In genomic region chr7:25816241-25816919, GRCm38 (mm10) we compare ENCODE assay signal across 8 mouse cellular contexts. TPM values are rescaled to one million over a fixed set of nuclear protein-coding genes. Genes with fewer than 3 reads are reported as not detected.
A peak's percentile ranks its signal among the peaks of the same experiment; 100 is the strongest.
DNase-seq lines count a peak whose midpoint lies in the region; ATAC-seq and TF ChIP-seq lines count a peak whose summit lies in the region.

TSS of gene Cyp2s1 (minus strand) at chr7:25816913.

- no peaks in the 10 kb centered on the region for H3K79me2 ChIP-seq in myocyte (ENCODE audit: control insufficient read depth, insufficient read depth)

- H3ac ChIP-seq in myocyte (ENCODE audit: control insufficient read depth, insufficient read length), result no peak within 1 kb of the TSS

- H3K27me3 ChIP-seq in embryonic facial prominence, embryonic 12.5 days, result peaks cover 14% of the 10 kb centered on the region; the same call in 1 of the 2 replicates
- H3K27me3 ChIP-seq in liver, embryonic 12.5 days (replicated peaks), result peaks cover 40% of the 10 kb centered on the region
- H3K27me3 ChIP-seq in myocyte (ENCODE audit: control insufficient read depth, insufficient read depth, insufficient read length), result no peaks in the 10 kb centered on the region

- DNase-seq in ovary, adult 18-20 months (ENCODE audit: low spot score), result peak; percentile 42
- DNase-seq in ovary, postnatal 14 days (ENCODE audit: low spot score), result no peak
- peak; percentile 76 for DNase-seq in induced T-regulatory cell, adult 2 months (ENCODE audit: low read depth)
- peak; percentile 56 for DNase-seq in thymus, postnatal 25 days
- DNase-seq in layer of hippocampus, postnatal 14 days (ENCODE audit: low spot score in 2 of 2), result no peak

- H3K9ac ChIP-seq in embryonic facial prominence, embryonic 12.5 days, result peak within 1 kb of the TSS; percentile 63
- H3K9ac ChIP-seq in liver, embryonic 12.5 days, result peak within 1 kb of the TSS; percentile 24; the same call in 1 of the 2 replicates

- under 1% methylated on average over 39 of the region's 40 CpGs for WGBS in embryonic facial prominence, embryonic 12.5 days
- 1% methylated on average over 40 of the region's 40 CpGs for WGBS in liver, embryonic 12.5 days (ENCODE audit: insufficient replicate concordance)

- H3K4me3 ChIP-seq in embryonic facial prominence, embryonic 12.5 days, result peak within 1 kb of the TSS; percentile 46
- peak within 1 kb of the TSS; percentile 42 for H3K4me3 ChIP-seq in liver, embryonic 12.5 days
- no peak within 1 kb of the TSS for H3K4me3 ChIP-seq in myocyte

- no peaks in the 10 kb centered on the region for H3K9me3 ChIP-seq in embryonic facial prominence, embryonic 12.5 days
- H3K9me3 ChIP-seq in liver, embryonic 12.5 days (replicated peaks), result no peaks in the 10 kb centered on the region

- H3K4me2 ChIP-seq in embryonic facial prominence, embryonic 12.5 days (replicated peaks), result peak within 1 kb of the TSS; percentile 88
- H3K4me2 ChIP-seq in liver, embryonic 12.5 days, result peak within 1 kb of the TSS; percentile 71
- H3K4me2 ChIP-seq in myocyte (ENCODE audit: low read depth), result peak within 1 kb of the TSS; percentile 30

- no peak for TF ChIP-seq POLR2A in myocyte (IDR thresholded peaks at IDR 0.05; ENCODE audit: insufficient read length, low read depth)

- peaks cover 10% of the 10 kb centered on the region for H3K4me1 ChIP-seq in embryonic facial prominence, embryonic 12.5 days
- H3K4me1 ChIP-seq in liver, embryonic 12.5 days, result peaks cover 15% of the 10 kb centered on the region

- ATAC-seq in embryonic facial prominence, embryonic 12.5 days (ENCODE audit: insufficient number of reproducible peaks, insufficient read depth, low FRiP score, low TSS enrichment), result peak; percentile 57; the same call in 1 of the 2 replicates
- peak; percentile 66 for ATAC-seq in liver, embryonic 12.5 days

- H3K27ac ChIP-seq in embryonic facial prominence, embryonic 12.5 days, result no peak within 1 kb of the TSS
- H3K27ac ChIP-seq in liver, embryonic 12.5 days, result no peak within 1 kb of the TSS

- H3K36me3 ChIP-seq in embryonic facial prominence, embryonic 12.5 days, result no peaks in the 10 kb centered on the region
- no peaks in the 10 kb centered on the region for H3K36me3 ChIP-seq in liver, embryonic 12.5 days
- H3K36me3 ChIP-seq in myocyte (ENCODE audit: control insufficient read depth, insufficient read depth), result no peaks in the 10 kb centered on the region

TF ChIP-seq in myocyte, 11 proteins besides CTCF, POLR2A, EP300 and RAD21:
- TF ChIP-seq MYOG (IDR thresholded peaks at IDR 0.05; ENCODE audit: control insufficient read depth in 1 of 3, insufficient read depth in 1 of 3, insufficient read length in 2 of 3, low read depth in 2 of 3) (no peak), CEBPB (IDR thresholded peaks at IDR 0.05; ENCODE audit: insufficient read depth, poor library complexity, severe bottlenecking) (no peak), REST (IDR thresholded peaks at IDR 0.05; ENCODE audit: insufficient read depth, insufficient read length) (no peak), SRF (IDR thresholded peaks at IDR 0.05; ENCODE audit: control insufficient read depth, insufficient read length, low read depth) (no peak), TCF3 (IDR thresholded peaks at IDR 0.05; ENCODE audit: insufficient read length, low read depth) (no peak), TCF12 (IDR thresholded peaks at IDR 0.05; ENCODE audit: insufficient read depth, poor library complexity, severe bottlenecking) (no peak), MYOD1 (IDR thresholded peaks at IDR 0.05; ENCODE audit: control insufficient read depth in 1 of 3, insufficient read length in 2 of 3, low read depth in 2 of 3) (no peak), POLR2AphosphoS2 (IDR thresholded peaks at IDR 0.05; ENCODE audit: insufficient read length, low read depth) (no peak), USF1 (IDR thresholded peaks at IDR 0.05; ENCODE audit: low read depth) (no peak), MAX (IDR thresholded peaks at IDR 0.05; ENCODE audit: low read depth) (no peak), E2F4 (IDR thresholded peaks at IDR 0.05; ENCODE audit: insufficient read depth) (no peak)
TF ChIP-seq in myocyte: peak in this region for 0.

RNA-seq across cellular contexts. Expression of gene Cyp2s1, which starts in this region (rescaled TPM):
- polyA plus RNA-seq in embryonic facial prominence, embryonic 12.5 days (2016; fragmentation: Nextera tagmentation; extraction: Ambion mirVana), result 4.2 and 5.3 TPM in 2 replicates
- polyA plus RNA-seq in liver, embryonic 12.5 days (2016; fragmentation: Nextera tagmentation; extraction: Ambion mirVana), result 0.62 and 0.81 TPM in 2 replicates
- 0.05 TPM for polyA plus RNA-seq in myocyte (2012; fragmentation: generic; extraction: Trizol)
- 1 to 10 TPM; 1.3 to 1.9 TPM for total RNA-seq in layer of hippocampus, postnatal 14 days (2021)

Comparison
In these comparisons a context has a peak if more than half of its experiments do, and no peak if none do; other contexts are left out.
1. DNase-seq: peak in ovary, adult 18-20 months (single experiment), induced T-regulatory cell, adult 2 months (single experiment) and thymus, postnatal 25 days (single experiment); none in ovary, postnatal 14 days (single experiment) and layer of hippocampus, postnatal 14 days (0 of 2).
2. Peak in ATAC-seq, H3K4me3 ChIP-seq, H3K9ac ChIP-seq and H3K4me2 ChIP-seq in liver, embryonic 12.5 days; RNA of the gene not detected or under 1 TPM.
3. H3K4me2 ChIP-seq: peak in every context shown above with its lines; median percentile 88 in embryonic facial prominence, embryonic 12.5 days; 71 in liver, embryonic 12.5 days; 30 in myocyte.